Mouse (Mus musculus) ES-Bruce4 (cell line): ENCODE measurements at regions not wholly inside any gene's neighbourhood (a gene's known extent, or its start where the extent isn't known, plus 50 kb on each side); places are given as distances from the start of the nearest gene placed in this dataset.

ENCODE experiments used
- CTCF ChIP-seq: IDR thresholded peaks from one replicate; pipeline ENCODE4 v1.8.1; 2011; ENCODE audit warnings: low read depth, low read length
- POLR2A ChIP-seq: IDR thresholded peaks from one replicate; pipeline ENCODE4 v1.8.1; 2011; ENCODE audit warnings: low read length; ENCODE audit not compliant: insufficient read depth

GRCm38 (mm10) chr12:110086921-110087320 is 191.9 kb upstream of the Dio3 start:
- TF ChIP-seq CTCF (no peak), POLR2A (no peak)
